Mouse (Mus musculus) CD4-positive helper T cell, adult 2 months (primary cell): Measurements from ENCODE around the gene Nudcd2.
A peak's percentile ranks its signal among the peaks of the same experiment; 100 is the strongest.
"Not testable (repeated sequence)": the region's sequence is repeated elsewhere in the genome, so short reads cannot be mapped to it uniquely, and the experiment has no call there.

Source experiments
- DNase-seq: peaks from one replicate; pipeline ENCODE4 v3.0.0-alpha.2; 2012; ENCODE audit warnings: low read depth, missing footprints, low spot score

Nudcd2 gene

GRCm38 (mm10) chr11:40733339-40734174, at the start of gene Nudcd2, which contains the start of gene Hmmr:
Gene Nudcd2, plus strand, starts transcription at chr11:40733667.
Gene Hmmr, minus strand, starts transcription at chr11:40733422.
- DNase-seq, result peak; percentile 98

GRCm38 (mm10) chr11:40690444-40691127, 42.9 kb upstream of the Nudcd2 start:
- DNase-seq, result peak; percentile 13

DNA sequence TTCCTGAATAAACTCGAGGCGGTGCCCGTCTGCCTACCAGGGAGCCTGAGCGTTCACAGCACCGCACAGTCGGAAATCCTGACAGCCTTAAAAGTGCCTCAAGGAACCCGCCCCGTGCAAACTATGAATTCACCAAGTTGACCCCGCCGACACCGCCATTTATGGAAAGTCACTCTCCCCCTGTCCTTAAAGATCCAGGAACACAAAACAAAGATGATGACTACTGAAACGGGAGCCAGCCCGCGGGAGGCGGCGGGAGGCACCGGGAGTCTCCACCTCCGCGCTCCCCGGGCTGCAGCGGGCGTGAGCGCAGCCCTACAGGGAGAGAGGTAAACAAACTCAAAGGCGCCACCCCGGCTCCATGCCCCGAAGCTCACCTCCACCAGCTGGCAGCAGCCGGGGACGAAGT, 41.4 kb upstream of the Nudcd2 start:
- DNase-seq, result no peak

DNA sequence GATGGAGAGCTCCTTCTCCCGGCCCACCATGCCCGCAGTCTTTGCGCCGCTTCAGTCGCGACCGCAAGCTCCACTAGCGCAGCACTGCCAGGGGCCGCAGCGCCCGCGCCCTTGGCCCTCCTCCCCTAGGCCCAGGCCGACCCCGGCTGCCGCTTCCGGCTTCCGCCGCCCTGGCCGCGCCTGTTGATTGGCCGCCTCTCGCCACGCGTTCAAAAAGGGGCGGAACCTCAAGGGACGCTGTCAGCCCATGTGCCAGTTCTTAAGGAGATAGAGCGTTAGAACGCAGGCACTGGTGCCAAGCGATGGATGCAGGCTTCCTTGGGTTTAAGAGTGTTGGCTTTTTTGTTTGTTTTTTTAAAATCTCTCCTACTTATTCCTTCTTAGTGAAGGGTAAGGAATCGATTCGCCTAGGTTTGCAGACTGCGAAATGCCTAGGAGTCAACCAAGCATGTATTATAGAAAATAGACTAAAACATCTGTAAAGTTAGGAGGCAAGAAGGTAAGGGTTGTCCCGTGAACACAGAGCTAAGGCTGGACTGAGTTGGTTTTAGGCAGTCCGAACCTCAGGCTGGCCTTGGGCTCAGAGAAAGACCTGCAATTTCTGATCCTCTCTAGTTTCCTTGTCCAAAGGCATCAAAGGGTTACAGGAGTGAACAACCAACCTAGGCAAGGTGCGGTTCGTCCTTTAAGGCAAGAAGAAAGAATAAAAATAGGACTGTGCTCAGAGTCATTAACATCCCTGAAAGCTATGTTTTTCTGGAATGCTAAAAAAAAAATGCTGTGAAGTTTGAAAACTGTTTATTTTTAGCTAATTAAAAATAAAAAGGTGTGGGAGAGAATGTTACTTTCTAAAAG, 40.7 kb upstream of the Nudcd2 start:
- peak; percentile 94 for DNase-seq

DNA sequence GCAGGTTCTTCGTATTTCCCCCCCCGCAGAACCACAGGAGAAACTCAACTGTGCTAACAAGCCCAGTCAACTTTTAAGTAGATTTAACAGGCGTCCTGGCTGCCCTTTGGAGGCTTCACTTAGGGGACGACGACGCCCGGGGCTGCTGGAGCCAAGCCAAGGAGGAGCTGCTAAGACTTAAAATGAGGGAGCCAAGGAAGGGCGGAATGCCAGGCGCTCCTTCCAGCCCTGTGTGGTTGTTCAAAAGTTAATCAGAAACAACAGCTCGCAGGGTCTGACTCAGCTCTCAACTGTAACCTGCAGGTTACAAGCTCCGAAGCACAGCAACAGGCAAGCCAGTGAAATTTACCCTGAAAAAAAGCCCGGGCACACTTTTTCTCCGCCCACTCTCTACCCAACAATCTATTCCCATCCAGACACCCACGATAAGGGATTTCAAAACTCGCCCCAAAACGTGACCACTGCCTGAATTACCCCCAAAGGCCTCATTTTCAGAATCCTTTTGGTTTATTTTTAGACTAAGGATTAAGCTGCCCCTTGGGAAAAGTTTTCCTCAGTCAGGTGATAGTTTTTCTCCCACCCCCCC, 40.0 kb upstream of the Nudcd2 start:
- peak; percentile 41 for DNase-seq

DNA sequence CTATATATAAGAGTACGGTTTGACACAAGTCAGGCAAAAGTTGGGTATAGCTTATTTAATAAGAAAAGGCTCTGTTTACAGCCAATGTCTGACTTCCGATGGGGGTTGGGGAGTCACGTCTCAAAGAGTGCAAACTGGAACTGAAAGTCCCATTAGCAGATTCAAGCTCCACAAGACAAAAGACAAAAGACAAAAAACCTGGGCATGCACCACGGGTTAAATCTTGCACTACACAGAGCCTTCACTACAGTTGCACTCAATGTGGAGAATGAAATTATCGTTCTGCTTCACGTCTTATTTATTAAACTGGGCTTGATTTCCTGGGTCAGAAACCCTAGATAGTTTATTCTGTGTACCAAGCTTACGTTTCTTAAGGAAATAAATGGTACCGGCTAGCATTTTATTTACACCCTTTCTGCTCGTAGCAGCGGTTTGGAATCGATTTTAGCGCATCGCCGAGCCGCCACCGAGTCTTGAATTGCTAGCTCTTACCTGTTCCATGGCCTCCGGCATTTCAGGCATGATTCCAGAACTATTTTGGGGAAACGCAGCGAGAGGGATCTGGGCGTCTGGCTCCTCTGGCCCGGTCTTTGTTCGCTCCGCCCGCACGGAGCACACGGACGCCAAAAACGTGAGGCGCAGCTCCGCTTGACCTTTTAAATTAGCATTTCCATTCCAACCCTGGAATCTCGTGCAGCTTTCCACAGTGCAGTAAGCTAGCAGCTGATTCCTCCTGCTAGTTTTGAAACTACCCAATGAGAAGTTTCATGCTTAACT, 39.0 kb upstream of the Nudcd2 start:
- DNase-seq, result peak; percentile 79

- DNase-seq, result no peak
Observed at GRCm38 (mm10) chr11:40695103-40695502, 38.4 kb upstream of the Nudcd2 start, which contains the start of gene Mat2b. Gene Mat2b, minus strand, starts transcription at chr11:40695203.

DNA sequence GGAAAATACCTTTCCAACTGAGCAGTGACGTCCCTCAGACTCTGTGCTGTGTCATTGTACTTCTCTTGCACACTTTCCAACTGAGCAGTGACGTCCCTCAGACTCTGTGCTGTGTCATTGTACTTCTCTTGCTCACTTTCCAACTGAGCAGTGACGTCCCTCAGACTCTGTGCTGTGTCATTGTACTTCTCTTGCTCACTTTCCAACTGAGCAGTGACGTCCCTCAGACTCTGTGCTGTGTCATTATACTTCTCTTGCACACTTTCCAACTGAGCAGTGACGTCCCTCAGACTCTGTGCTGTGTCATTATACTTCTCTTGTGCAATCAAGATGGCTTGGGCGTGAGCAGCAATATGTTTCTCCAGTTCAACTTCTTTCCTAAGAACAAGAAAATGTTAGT, 23.6 kb upstream of the Nudcd2 start:
- not testable (repeated sequence) for DNase-seq

GRCm38 (mm10) chr11:40713858-40714257, 19.6 kb upstream of the Nudcd2 start:
- no peak for DNase-seq

DNA sequence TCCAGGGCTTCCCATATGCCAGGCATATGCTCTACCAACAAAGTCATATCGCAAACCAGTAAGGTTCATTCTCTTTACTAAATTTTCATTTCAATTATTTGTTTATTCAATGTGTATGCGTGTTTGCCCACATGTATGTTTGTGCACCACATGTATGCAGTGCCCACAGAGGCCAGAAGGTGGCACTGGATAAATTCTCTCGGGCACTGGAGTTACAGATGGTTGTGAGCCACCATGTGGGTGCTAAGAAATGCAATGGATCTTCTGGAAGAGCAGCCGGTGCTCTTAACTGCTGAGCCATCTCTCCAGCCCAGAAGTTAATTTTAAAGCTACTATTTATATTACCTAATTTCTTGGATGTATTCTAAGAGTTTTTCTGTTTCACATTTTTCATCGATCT, 17.9 kb upstream of the Nudcd2 start:
- DNase-seq, result peak; percentile 24

DNA sequence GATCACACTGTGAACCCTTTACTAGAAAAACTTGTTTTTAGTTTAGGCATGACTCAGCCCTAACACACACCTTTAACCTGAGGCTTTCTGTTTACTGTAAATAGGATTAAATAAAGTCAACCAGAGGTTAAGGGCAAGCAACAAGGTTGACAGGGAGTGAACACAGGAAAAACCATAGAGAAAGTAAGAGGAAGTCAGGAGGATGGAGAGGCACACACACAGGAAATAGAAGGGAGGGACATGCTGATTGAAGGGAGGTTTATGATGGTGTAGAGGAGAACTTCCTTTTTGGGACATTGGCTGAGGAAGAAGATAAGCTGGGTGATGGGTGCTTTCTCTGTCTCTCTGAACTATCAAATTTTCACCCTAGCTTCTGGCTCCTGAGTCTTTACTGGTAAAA, 15.1 kb upstream of the Nudcd2 start:
- DNase-seq, result peak; percentile 26

DNA sequence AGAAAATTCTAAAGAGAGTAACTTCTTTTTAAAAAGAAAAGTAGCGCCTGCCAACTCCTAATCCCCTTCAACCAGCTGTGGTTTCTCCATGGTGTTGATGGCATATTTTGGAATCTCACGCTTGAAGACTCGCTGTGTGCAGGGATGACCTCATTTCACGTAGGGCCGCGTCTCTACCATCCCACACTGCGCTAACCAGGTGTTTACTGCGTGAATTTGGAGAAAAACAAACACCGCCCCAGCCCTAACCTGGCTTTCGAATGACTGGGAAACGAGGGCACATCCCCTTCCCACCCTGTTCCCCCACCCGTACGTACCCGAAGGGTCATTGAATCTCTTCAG, 499 bp upstream of the Nudcd2 start:
- no peak for DNase-seq

DNA sequence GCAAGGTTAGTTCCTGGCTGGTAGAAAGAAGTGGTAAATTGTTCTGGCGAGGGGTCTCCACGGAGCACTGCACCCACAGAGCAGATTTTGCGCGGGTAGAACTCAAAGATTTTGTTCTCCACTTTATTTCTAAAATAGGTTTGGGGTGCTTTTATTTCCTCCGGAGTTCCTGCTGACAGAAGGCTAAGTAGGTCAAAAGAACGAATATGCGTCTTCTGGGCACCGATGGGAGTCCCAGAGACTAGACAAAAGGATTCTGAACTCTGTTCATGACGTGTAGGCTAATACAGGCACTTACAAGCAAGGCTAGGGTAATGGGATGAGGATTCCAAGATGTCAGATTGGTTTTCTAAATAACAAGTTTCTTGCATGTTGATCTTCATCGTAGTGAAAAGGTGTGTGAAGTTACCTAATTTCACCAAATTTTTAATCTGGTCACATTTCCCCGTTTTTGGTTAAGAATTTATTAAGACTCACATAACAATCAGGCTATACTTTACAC, 835 bp downstream of the Nudcd2 start:
- no peak for DNase-seq

DNA sequence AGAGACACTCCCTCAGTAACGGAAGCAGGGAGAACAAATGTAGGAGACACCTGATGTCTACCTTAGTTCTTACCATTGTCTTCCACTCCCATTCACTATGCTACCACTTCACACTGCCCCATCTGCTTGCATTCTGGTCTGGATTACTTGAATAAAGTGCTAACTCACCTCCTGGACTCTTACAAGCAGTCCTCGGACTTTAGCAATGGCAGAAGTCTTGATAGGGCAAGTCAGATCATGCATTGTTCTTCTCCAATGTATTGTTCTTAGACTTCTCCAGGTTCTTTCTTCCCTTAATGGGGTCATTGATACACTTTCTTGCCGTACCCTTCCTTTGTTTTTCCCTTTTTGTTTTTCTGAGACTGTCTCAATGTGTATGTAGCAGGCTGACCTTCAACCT, 3.9 kb downstream of the Nudcd2 start:
- DNase-seq, result no peak

- DNase-seq, result no peak
Observed at GRCm38 (mm10) chr11:40741605-40742262, 8.3 kb downstream of the Nudcd2 start.

GRCm38 (mm10) chr11:40744348-40744747, 10.9 kb downstream of the Nudcd2 start:
- DNase-seq, result peak; percentile 69

DNA sequence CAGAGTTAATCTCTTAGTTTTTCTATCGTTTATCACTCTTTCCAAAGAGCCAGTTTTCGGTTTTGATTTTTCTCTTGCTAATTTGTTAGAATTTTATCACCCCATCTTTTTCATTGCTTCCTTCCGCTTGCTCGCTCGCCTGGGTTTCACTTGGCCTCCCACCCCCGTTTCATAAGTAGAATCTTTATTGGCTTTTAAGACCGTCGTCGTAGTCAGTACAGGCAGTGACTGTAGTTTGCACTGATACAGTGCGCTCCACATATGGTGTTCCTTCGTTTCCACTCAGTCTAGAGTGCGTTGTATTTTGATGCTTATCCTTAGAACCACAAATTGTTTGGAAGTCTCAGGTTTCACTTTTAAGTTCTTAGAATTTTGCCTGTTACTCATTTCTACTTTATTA, 12.9 kb downstream of the Nudcd2 start:
- peak; percentile 52 for DNase-seq

DNA sequence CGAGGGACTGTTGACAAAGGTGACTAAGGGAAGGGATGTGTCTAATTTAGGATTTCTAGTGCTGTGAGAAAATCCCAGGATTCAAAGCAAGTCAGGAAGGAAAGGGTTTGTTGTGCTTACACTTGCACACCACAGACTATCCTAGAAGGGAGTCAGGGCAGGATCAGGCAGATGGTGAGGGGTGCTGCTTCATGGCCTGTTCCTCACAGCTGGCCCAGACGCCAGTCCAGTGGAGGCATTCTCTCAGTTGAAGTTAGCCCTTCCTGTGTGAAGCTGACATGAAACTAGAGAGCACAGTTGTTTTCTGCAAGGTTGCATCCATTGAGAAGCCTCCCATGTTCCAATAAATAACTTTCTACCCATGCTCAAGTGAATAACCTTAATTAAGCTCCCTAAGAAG, 14.2 kb downstream of the Nudcd2 start:
- DNase-seq, result no peak

DNA sequence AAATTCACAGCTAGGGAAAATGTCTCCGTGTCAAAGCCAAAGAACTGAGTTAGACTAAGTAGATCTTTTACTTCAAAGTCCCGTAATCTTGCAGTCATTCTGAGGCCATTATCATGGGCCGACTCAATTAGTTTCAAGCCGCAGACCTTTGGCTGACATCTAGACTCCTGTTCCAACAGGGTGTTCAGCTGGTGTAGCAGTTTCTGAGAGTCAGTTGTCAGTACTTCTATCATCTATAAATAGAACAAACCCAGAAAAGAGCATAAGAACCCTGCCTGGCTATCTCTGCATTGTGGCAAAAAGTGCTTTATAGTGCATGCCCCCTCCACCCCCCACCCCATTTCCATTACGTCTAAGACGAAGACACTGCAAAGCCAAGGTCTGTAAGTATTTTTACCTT, 20.4 kb downstream of the Nudcd2 start:
- peak; percentile 26 for DNase-seq

DNA sequence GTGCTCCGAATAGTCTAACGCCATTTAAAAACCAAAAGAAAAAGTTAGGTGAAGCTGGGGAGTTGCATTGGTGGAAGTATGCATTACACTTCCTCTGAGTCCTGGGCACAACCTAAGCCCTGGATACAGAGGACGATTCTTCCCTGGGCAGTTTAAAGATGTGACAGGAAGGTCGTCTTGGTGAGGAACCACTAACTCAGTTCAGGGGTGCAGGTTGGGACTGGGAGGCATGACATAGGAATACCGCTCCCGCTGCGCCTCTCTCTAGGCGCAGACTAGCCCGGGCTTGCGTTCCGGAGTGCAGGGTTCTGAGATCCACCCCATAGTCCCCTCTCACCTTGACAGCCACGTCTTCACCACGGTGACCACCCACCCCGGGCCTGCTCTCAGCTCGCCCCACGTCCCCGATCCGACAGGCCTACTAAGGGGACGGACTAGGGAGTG, 21.2 kb downstream of the Nudcd2 start:
- DNase-seq, result peak; percentile 53
